Mouse (Mus musculus) lung, postnatal 0 days (tissue): ENCODE data around the gene Slc35f3.

Source experiments
- CTCF ChIP-seq: IDR thresholded peaks from 2 replicates; pipeline ENCODE4 v1.5.1; 2016; ENCODE audit warnings: antibody characterized with exemption, mild to moderate bottlenecking
- EP300 ChIP-seq: IDR thresholded peaks from 2 replicates; pipeline ENCODE4 v1.6.1; 2016; ENCODE audit warnings: antibody characterized with exemption, mild to moderate bottlenecking, control low read depth

GRCm38 (mm10) chr8:126395386-126395785 is 97.0 kb downstream of the Slc35f3 start:
- TF ChIP-seq CTCF (no peak), EP300 (no peak)
